Mouse (Mus musculus) CH12.LX (cell line): ENCODE data around the gene Rpl26. TPM values are rescaled to one million over a fixed set of nuclear protein-coding genes. Genes with fewer than 3 reads are reported as not detected.

Experiments used
- DNase-seq: peaks from one replicate; pipeline ENCODE4 v3.0.0-alpha.2; 2013; ENCODE audit errors: extremely low read depth
- H3K27ac ChIP-seq: 2 replicates; pipeline ENCODE4 v1.5.1; 2012; ENCODE audit warnings: low read depth, mild to moderate bottlenecking, control low read depth, moderate library complexity; ENCODE audit not compliant: insufficient read depth
- H3K27me3 ChIP-seq: replicated peaks from 2 replicates; pipeline ENCODE3; 2012; ENCODE audit warnings: inconsistent platforms
- H3K36me3 ChIP-seq, 2 experiments: replicated peaks in 1 of 2; 2 replicates each; pipeline versions ENCODE3 to v1.6.1; 2012; ENCODE audit warnings: inconsistent platforms in 1 of 2, low read length in 1 of 2, mild to moderate bottlenecking in 1 of 2, mixed read lengths in 1 of 2, moderate library complexity in 1 of 2; ENCODE audit not compliant: control insufficient read depth in 1 of 2, insufficient read depth in 1 of 2
- H3K4me1 ChIP-seq, 2 experiments: 2 replicates each; pipeline ENCODE4 v1.6.1; 2012; ENCODE audit warnings: inconsistent platforms in 1 of 2, moderate library complexity in 1 of 2; ENCODE audit not compliant: insufficient read depth in 2 of 2, control insufficient read depth in 1 of 2
- H3K4me2 ChIP-seq: 2 replicates; pipeline ENCODE4 v1.6.1; 2012; ENCODE audit warnings: low read depth, mild to moderate bottlenecking, control low read depth; ENCODE audit not compliant: poor library complexity, insufficient read depth, severe bottlenecking
- H3K4me3 ChIP-seq, 3 experiments: fragments of 150-350 bp in 1 of 3; sonication (generic) in 1 of 3; replicated peaks in 1 of 3; 2 replicates each; pipeline versions ENCODE3 to v1.5.1; 2011 to 2012; ENCODE audit warnings: low read depth in 2 of 3, low read length in 2 of 3, mild to moderate bottlenecking in 2 of 3, moderate library complexity in 2 of 3, control low read depth in 1 of 3, improper control_type of control experiment in 1 of 3, inconsistent platforms in 1 of 3, mixed read lengths in 1 of 3; ENCODE audit not compliant: poor library complexity in 1 of 3
- H3K79me2 ChIP-seq: replicated peaks from 2 replicates; pipeline ENCODE4 v1.6.1; 2012; ENCODE audit warnings: mild to moderate bottlenecking, moderate library complexity; ENCODE audit not compliant: control insufficient read depth, poor library complexity, insufficient read depth, severe bottlenecking; ENCODE audit errors: extremely low read depth
- H3K9ac ChIP-seq: 2 replicates; pipeline ENCODE4 v1.6.1; 2012; ENCODE audit warnings: low read depth, mild to moderate bottlenecking, control low read depth, moderate library complexity; ENCODE audit not compliant: insufficient read depth
- H3K9me3 ChIP-seq: replicated peaks from 2 replicates; pipeline ENCODE3; 2012; ENCODE audit warnings: low read length, inconsistent platforms, mixed read lengths
- CHD1 ChIP-seq: IDR thresholded peaks from 2 replicates; pipeline ENCODE4 v1.6.1; 2012; ENCODE audit warnings: low read depth, low read length, improper control_type of control experiment, inconsistent platforms
- CTCF ChIP-seq, 2 experiments: IDR thresholded peaks in 1 of 2; conservative IDR thresholded peaks in 1 of 2; 2 replicates each; pipeline ENCODE4 v1.5.1; 2011 to 2012; ENCODE audit warnings: low read depth in 2 of 2, low read length in 2 of 2, improper control_type of control experiment in 1 of 2, inconsistent platforms in 1 of 2, mild to moderate bottlenecking in 1 of 2, moderate library complexity in 1 of 2
- E2F4 ChIP-seq: IDR thresholded peaks from 2 replicates; pipeline ENCODE4 v1.6.1; 2011; ENCODE audit warnings: low read depth, low read length, improper control_type of control experiment; ENCODE audit not compliant: insufficient replicate concordance
- HCFC1 ChIP-seq: IDR thresholded peaks from 2 replicates; pipeline ENCODE4 v1.6.1; 2012; ENCODE audit warnings: low read depth, mild to moderate bottlenecking, inconsistent platforms, low read length, improper control_type of control experiment
- JUN ChIP-seq: IDR thresholded peaks from 2 replicates; pipeline ENCODE4 v1.6.1; 2011; ENCODE audit warnings: low read depth, mild to moderate bottlenecking, low read length, improper control_type of control experiment, moderate library complexity; ENCODE audit not compliant: insufficient read depth
- MAFK ChIP-seq: IDR thresholded peaks from 2 replicates; pipeline ENCODE4 v1.6.1; 2011; ENCODE audit warnings: low read length, improper control_type of control experiment; ENCODE audit not compliant: insufficient replicate concordance
- MXI1 ChIP-seq: IDR thresholded peaks from 2 replicates; pipeline ENCODE4 v1.6.1; 2011; ENCODE audit warnings: mild to moderate bottlenecking, low read depth, low read length, improper control_type of control experiment
- NELFE ChIP-seq: IDR thresholded peaks from 2 replicates; pipeline ENCODE4 v1.6.1; 2011; ENCODE audit warnings: low read depth, low read length, improper control_type of control experiment
- NRF1 ChIP-seq: IDR thresholded peaks from 2 replicates; pipeline ENCODE4 v1.6.1; 2014; ENCODE audit warnings: low read depth, mild to moderate bottlenecking, inconsistent platforms, low read length, improper control_type of control experiment, moderate library complexity
- POLR2A ChIP-seq: IDR thresholded peaks from 2 replicates; pipeline ENCODE4 v1.6.1; 2011; ENCODE audit warnings: low read depth, mild to moderate bottlenecking, improper control_type of control experiment, low read length
- RAD21 ChIP-seq: IDR thresholded peaks from 2 replicates; pipeline ENCODE4 v1.6.1; 2011; ENCODE audit warnings: low read depth, mild to moderate bottlenecking, low read length, improper control_type of control experiment, moderate library complexity
- RCOR1 ChIP-seq: conservative IDR thresholded peaks from 2 replicates; pipeline ENCODE4 v1.6.1; 2012; ENCODE audit warnings: low read depth, mild to moderate bottlenecking, inconsistent platforms, low read length, improper control_type of control experiment
- SMC3 ChIP-seq: IDR thresholded peaks from 2 replicates; pipeline ENCODE4 v1.6.1; 2011; ENCODE audit warnings: low read depth, low read length, improper control_type of control experiment
- TBP ChIP-seq: conservative IDR thresholded peaks from 2 replicates; pipeline ENCODE4 v1.6.1; 2011; ENCODE audit warnings: low read depth, low read length, improper control_type of control experiment
- TCF12 ChIP-seq: IDR thresholded peaks from 2 replicates; pipeline ENCODE4 v1.6.1; 2014; ENCODE audit warnings: low read depth, mild to moderate bottlenecking, inconsistent platforms, low read length, improper control_type of control experiment
- ZC3H11A ChIP-seq: IDR thresholded peaks from 2 replicates; pipeline ENCODE4 v1.6.1; 2012; ENCODE audit warnings: low read depth, mild to moderate bottlenecking, inconsistent platforms, low read length, improper control_type of control experiment
- ZMIZ1 ChIP-seq: IDR thresholded peaks from 2 replicates; pipeline ENCODE4 v1.6.1; 2012; ENCODE audit warnings: low read depth, mild to moderate bottlenecking, inconsistent platforms, low read length, improper control_type of control experiment
- dilution Hi-C: fragments of 300-500 bp; cut with MboI; formaldehyde crosslinking; loops from 2 replicates; pipeline ENCODE4 v1.14.3; 2020; ENCODE audit warnings: low sequenced_read_pairs; ENCODE audit not compliant: extremely low pct_unique_long_range_greater_than_20kb, extremely low pct_ligation_motif_present
- in situ Hi-C: fragments of 300-500 bp; cut with MboI; formaldehyde crosslinking; loops from 3 replicates; pipeline ENCODE4 v1.14.3; 2019; ENCODE audit warnings: low sequenced_read_pairs, low pct_ligation_motif_present, low pct_unique_long_range_greater_than_20kb, mixed read lengths
- polyA plus RNA-seq: library from polyadenylated mRNA; unstranded; fragments of >175 nt; gene quantifications from 2 replicates; pipeline ENCODE4 v1.2.1, GENCODE M21; 2012; ENCODE audit warnings: low read depth; ENCODE audit not compliant: insufficient read length
- total RNA-seq, 2 experiments: library from RNA; depleted of rRNA; stranded (reverse); fragments of 300-350 nt in 1 of 2; fragments of >200 nt in 1 of 2; gene quantifications; 2 replicates each; pipeline ENCODE4 v1.2.3; 2012 to 2014

Gene Rpl26
- total and polyA plus RNA-seq, 3 experiments, result 3,408 to 6,551 (median 6,508) TPM

DNA sequence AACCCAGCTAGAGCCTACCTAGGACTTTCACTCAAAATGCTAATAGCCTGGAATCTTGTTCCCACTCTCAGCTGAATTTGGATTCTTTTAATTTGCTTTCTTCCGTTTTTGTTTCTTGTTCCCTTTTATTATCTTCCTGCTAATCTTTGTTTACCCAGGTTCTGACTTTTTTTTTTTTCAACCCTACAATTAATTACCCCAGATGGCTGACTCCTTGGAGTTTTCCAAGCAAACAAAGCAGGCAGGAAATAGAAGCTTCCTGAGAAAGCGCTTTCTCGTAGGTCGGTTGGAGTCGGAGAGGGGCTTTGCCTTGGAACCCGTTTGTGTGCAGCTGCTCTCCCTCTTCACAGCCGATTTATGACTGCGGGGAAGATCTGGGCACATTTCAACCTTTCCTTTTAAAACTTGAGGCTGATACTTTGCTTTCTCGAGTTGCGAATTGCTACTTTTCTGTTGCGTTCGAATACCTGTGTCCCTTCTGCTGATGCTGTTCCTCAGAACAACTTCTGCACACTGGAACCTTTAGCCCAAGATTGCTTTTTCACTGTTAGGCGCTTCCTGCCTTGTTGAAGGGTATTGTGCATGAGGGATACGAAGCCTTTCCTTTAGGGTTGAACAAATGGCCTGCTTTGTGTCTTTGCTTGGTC is 10.3 kb downstream of the Rpl26 start:
- no peak for TF ChIP-seq CHD1
- no peak for TF ChIP-seq MAFK
- TF ChIP-seq, all 38 proteins: peak for 0
- no peak overlapping the region for H3K4me2 ChIP-seq
- dilution Hi-C loops (no loop called here), in situ Hi-C loops (no loop called here)
- no peak for DNase-seq
- peaks cover under 1 to 10% of the 10 kb centered on the region in 2 experiments for H3K36me3 ChIP-seq
- H3K79me2 ChIP-seq, result no peaks in the 10 kb centered on the region
- peaks cover 5% of the 10 kb centered on the region for H3K9me3 ChIP-seq
- no peaks in the 10 kb centered on the region for H3K4me1 ChIP-seq
- H3K9ac ChIP-seq, result no peak overlapping the region
- H3K27me3 ChIP-seq, result peaks cover 24% of the 10 kb centered on the region
- no peak overlapping the region for H3K27ac ChIP-seq
- no peak overlapping the region for H3K4me3 ChIP-seq

DNA sequence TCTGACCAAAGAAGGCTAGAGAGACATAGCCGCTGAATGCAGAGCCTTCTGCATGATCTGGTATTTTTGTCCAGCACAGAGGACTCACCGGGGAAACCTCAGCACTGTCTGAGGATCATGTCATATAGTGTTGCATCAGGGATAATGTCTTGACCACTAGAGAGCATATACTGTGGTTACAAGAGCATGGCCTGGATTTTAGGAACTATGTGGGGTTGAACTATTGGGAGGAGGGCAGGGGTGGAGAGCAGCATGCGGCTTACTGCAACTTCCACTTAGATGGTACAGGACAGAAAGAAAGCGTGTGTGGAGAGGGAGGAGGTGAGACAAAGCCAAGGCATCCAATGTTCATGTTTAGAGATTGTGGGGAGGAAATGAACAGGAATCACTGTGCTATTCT is 13.2 kb downstream of the Rpl26 start:
- H3K27me3 ChIP-seq, result peaks cover 36% of the 10 kb centered on the region
- H3K36me3 ChIP-seq, result no peaks in the 10 kb centered on the region
- no peak overlapping the region for H3K4me3 ChIP-seq
- H3K79me2 ChIP-seq, result no peaks in the 10 kb centered on the region
- DNase-seq, result no peak
- in situ Hi-C loops, result no loop called here
- dilution Hi-C loops, result no loop called here
- no peak overlapping the region for H3K4me2 ChIP-seq
- H3K9me3 ChIP-seq, result peaks cover 5% of the 10 kb centered on the region
- H3K4me1 ChIP-seq, result no peaks in the 10 kb centered on the region
- TF ChIP-seq POLR2A (no peak), CTCF (conservative IDR thresholded peaks at IDR 0.05 in 1 of 2, IDR thresholded peaks at IDR 0.05 in 1 of 2; ENCODE audit: low read depth in 2 of 2, low read length in 2 of 2) (no peak), RCOR1 (no peak), MXI1 (no peak), SMC3 (no peak)
- H3K9ac ChIP-seq, result no peak overlapping the region
- H3K27ac ChIP-seq, result no peak overlapping the region

DNA sequence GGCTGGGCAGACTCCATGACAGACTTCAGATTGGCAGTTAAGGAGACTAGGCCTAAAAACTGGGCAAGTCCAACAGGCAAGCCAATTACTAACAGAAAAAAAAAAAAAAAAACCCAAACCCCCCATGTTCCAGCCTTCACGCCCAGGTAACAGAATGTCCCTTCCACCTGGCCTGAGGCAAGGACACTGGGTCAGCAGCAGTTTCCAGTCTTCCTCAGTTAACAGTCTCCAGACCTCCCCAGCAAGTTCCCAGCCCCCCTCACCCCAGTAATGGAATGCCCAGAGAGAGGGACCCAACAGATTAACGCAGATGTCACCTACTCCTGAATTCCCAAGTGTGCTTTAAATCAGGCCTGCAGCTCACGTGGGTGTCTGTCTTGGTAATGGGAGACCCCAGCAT is 21.8 kb downstream of the Rpl26 start:
- H3K36me3 ChIP-seq, result no peaks in the 10 kb centered on the region
- H3K4me3 ChIP-seq, result no peak overlapping the region
- H3K4me1 ChIP-seq, result peaks cover 0 to 2% of the 10 kb centered on the region in 2 experiments; a peak in 2 of 4 replicates
- H3K27me3 ChIP-seq, result peaks cover 50% of the 10 kb centered on the region
- dilution Hi-C loops, result no loop called here
- no peaks in the 10 kb centered on the region for H3K9me3 ChIP-seq
- no peaks in the 10 kb centered on the region for H3K79me2 ChIP-seq
- no peak for TF ChIP-seq NELFE
- TF ChIP-seq RCOR1, result no peak
- no peak for TF ChIP-seq CHD1
- no peak for TF ChIP-seq TBP
- no peak for TF ChIP-seq E2F4
- TF ChIP-seq NRF1, result no peak
- TF ChIP-seq RAD21, result no peak
- no peak for TF ChIP-seq MAFK
- no peak for TF ChIP-seq JUN
- TF ChIP-seq ZMIZ1, result no peak
- TF ChIP-seq HCFC1, result no peak
- no peak for TF ChIP-seq TCF12
- no peak for TF ChIP-seq CTCF (conservative IDR thresholded peaks at IDR 0.05 in 1 of 2, IDR thresholded peaks at IDR 0.05 in 1 of 2; ENCODE audit: low read depth in 2 of 2, low read length in 2 of 2)
- TF ChIP-seq ZC3H11A, result no peak
- TF ChIP-seq, all 38 proteins: peak for 0
- Histone ChIP-seq H3K27ac (no peak overlapping the region), H3K9ac (no peak overlapping the region), H3K4me2 (no peak overlapping the region)
- no peak for DNase-seq
- in situ Hi-C loops, result no loop called here
